Mouse (Mus musculus) hindbrain, embryonic 11.5 days (tissue): ENCODE data around the gene Adat3. TPM values are rescaled to one million over a fixed set of nuclear protein-coding genes. Genes with fewer than 3 reads are reported as not detected.
A peak's percentile ranks its signal among the peaks of the same experiment; 100 is the strongest.

Experiments
- ATAC-seq: fragments of 200-750 bp; cut with Nextera tagmentation; 2 replicates; pipeline ENCODE4 v1.8.0; 2017; ENCODE audit warnings: mild to moderate bottlenecking, moderate TSS enrichment, moderate library complexity; ENCODE audit not compliant: low FRiP score
- DNase-seq: peaks from one replicate; pipeline ENCODE4 v3.0.0-alpha.2; 2015; ENCODE audit warnings: low spot score
- H3K27ac ChIP-seq: fragments of 300-500 bp; sonication (generic); 2 replicates; pipeline ENCODE4 v1.5.1; 2014; ENCODE audit warnings: mild to moderate bottlenecking, low read depth, low read length
- H3K27me3 ChIP-seq: fragments of 300-500 bp; sonication (generic); 2 replicates; pipeline ENCODE4 v1.6.1; 2014; ENCODE audit warnings: mild to moderate bottlenecking, low read length, moderate library complexity, mixed read lengths; ENCODE audit not compliant: control insufficient read depth, insufficient read depth
- H3K36me3 ChIP-seq: fragments of 300-500 bp; sonication (generic); 2 replicates; pipeline ENCODE4 v1.6.1; 2014; ENCODE audit warnings: mild to moderate bottlenecking, low read length, moderate library complexity, mixed read lengths; ENCODE audit not compliant: control insufficient read depth, insufficient read depth
- H3K4me1 ChIP-seq: fragments of 300-500 bp; sonication (generic); replicated peaks from 2 replicates; pipeline ENCODE4 v1.6.1; 2014; ENCODE audit warnings: low read length, mixed read lengths; ENCODE audit not compliant: control insufficient read depth, insufficient read depth
- H3K4me2 ChIP-seq: fragments of 300-500 bp; sonication (generic); replicated peaks from 2 replicates; pipeline ENCODE4 v1.6.1; 2014; ENCODE audit warnings: mild to moderate bottlenecking, low read depth, low read length
- H3K4me3 ChIP-seq: fragments of 300-500 bp; sonication (generic); 2 replicates; pipeline ENCODE4 v1.5.1; 2014; ENCODE audit warnings: low read depth, low read length
- H3K9ac ChIP-seq: fragments of 300-500 bp; sonication (generic); 2 replicates; pipeline ENCODE4 v1.6.1; 2014; ENCODE audit warnings: low read depth, low read length
- H3K9me3 ChIP-seq: fragments of 300-500 bp; sonication (generic); 2 replicates; pipeline ENCODE4 v1.6.1; 2016; ENCODE audit warnings: low read length; ENCODE audit not compliant: control insufficient read depth
- WGBS: fragments of 180-500 bp; shearing (Covaris S2); extraction: QIAGEN DNeasy Blood & Tissue Kit; methylation state at CpG from one replicate; pipeline ENCODE4 v1.1.7; 2014; 5-methylcytosine and 5-hydroxymethylcytosine counted together
- polyA plus RNA-seq: library from polyadenylated mRNA; unstranded; fragments of >200 nt; fragmentation: Nextera tagmentation; extraction: Ambion mirVana; gene quantifications from 2 replicates; pipeline ENCODE4 v1.2.1, GENCODE M21; 2014

Gene Adat3
- polyA plus RNA-seq, 1 experiment from 2014 or later, result 7.4 TPM

DNA sequence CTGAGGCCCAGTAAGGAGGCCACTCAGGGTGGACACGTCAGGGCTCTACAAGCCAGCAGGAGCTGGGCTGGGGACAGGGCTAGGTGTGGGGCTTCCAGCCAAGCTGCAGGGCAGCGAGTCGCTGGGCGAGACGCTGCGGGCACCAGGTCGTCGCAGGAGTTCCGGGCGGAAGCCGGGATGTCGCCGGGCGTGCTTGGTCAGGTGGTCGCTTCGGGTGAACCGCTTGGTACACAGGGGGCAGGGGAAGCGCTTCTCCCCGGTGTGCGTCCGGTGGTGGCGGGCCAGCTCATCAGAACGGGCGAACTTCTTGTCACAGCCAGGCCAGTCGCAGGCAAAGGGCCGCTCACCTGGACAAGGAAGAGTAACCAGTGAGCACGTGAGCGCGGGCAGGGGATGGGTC lies 33.8 kb upstream of the Adat3 start:
- no peak for ATAC-seq

DNA sequence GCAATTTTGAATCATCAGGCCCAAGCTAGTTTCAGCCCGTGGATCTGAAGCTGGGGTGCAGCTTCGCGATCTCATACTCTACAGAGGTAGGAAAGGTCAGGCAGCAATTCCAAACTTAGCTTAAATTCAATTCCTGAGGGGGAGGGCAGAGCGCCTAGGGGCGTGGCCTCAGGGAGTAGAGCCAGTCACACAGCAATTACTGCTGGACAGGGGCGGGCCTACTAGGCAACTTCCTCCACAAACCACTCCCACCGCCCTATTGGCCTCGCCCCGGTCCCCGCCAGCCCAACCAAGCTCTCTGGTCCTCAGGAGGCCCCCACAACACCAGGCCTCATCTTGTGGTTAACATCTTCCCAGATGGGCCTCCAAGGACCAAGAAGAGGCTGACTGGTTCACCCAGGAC lies 33.0 kb upstream of the Adat3 start:
- no peaks in the 10 kb centered on the region for H3K27me3 ChIP-seq
- WGBS, result 34% methylated on average over 10 of the region's 10 CpGs
- H3K4me1 ChIP-seq, result peaks cover 16% of the 10 kb centered on the region
- no peak overlapping the region for H3K4me3 ChIP-seq
- no peaks in the 10 kb centered on the region for H3K36me3 ChIP-seq
- H3K27ac ChIP-seq, result no peak overlapping the region
- no peaks in the 10 kb centered on the region for H3K9me3 ChIP-seq
- ATAC-seq, result no peak
- H3K9ac ChIP-seq, result no peak overlapping the region
- H3K4me2 ChIP-seq, result no peak overlapping the region
- DNase-seq, result no peak

More for the DNA sequence above, 33.8 kb upstream of the Adat3 start:
- H3K4me2 ChIP-seq, result no peak overlapping the region
- no peaks in the 10 kb centered on the region for H3K36me3 ChIP-seq
- WGBS, result 93% methylated on average over 29 of the region's 29 CpGs
- no peaks in the 10 kb centered on the region for H3K27me3 ChIP-seq
- no peak for DNase-seq
- H3K9me3 ChIP-seq, result no peaks in the 10 kb centered on the region
- no peak overlapping the region for H3K9ac ChIP-seq
- no peak overlapping the region for H3K4me3 ChIP-seq
- no peak overlapping the region for H3K27ac ChIP-seq
- peaks cover 16% of the 10 kb centered on the region for H3K4me1 ChIP-seq

DNA sequence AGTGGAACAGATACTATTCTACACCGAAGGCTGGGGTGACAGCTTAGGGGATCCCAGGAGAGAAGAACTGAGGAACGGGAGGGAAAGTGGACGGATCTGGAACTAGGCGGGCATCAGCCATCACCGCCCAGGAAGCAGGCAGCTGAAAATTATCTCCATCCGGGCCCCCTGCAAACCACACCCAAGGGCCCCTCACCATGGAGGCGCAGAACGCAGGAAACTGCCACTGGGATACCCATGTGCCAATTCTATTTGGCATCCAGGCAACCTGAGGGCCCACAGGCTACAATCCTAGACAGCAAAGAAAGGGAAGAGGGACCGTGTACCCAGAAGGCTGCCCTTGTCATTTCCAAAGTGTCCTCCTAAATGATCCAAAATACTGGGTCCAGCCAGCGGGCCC lies 32.3 kb upstream of the Adat3 start:
- Histone ChIP-seq H3K4me2 (no peak overlapping the region), H3K4me3 (no peak overlapping the region)
- WGBS, result 90% methylated on average over 10 of the region's 10 CpGs

DNA sequence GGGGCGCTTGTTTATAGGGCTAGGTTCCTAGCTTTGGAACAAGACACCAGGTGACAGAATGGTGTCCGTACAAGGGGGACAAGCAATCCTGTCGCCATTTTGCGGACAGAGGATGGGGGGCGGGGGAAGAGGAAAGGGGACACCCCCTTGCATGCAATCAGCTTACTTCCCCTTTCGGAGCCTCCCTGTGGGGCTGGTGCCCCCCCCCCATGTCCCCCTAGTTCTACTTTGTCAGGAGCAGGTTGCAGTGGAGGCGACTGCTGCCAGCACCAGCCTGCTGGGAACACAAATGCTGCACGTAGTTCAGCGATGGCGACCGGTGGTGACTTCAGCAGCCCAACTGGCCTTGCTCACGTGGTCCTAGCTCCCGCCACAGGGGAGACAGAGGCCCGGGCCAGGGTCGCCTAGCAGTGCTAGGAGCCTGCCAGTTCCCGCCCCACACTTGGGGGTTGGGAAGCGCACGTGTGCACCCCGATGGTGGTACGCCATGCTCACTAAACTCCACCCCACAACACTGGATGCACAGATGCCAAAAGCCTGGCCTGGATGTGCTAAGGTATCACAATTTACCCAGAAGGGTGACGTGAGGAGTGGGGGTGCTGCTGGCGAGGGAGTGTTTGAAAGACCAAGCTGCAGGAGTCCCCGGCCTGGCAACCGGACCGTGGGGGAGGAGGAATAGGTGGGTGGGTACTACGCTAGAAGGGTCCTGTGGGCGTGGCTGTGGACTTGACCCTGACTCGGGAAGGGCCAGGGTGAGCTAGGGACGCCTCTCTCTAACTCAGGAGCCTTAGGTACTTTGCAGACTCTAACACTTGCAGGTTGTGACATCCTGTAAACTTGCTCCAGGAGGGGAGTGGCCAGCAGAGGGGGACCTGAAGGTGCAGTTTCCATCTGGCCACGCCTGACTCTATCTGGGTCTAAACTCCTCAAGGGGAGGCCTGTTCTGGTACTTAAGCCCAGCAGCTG lies 31.5 kb upstream of the Adat3 start:
- H3K36me3 ChIP-seq, result no peaks in the 10 kb centered on the region
- peak overlapping the region; percentile 43 for H3K9ac ChIP-seq
- DNase-seq (peak; percentile 55), ATAC-seq (0 out of 2 replicates have a peak, but pooled peaks have one; percentile 20)
- H3K4me1 ChIP-seq, result peaks cover 18% of the 10 kb centered on the region
- H3K9me3 ChIP-seq, result no peaks in the 10 kb centered on the region
- no peak overlapping the region for H3K4me3 ChIP-seq
- H3K27me3 ChIP-seq, result no peaks in the 10 kb centered on the region
- WGBS, result 23% methylated on average over 30 of the region's 30 CpGs
- H3K4me2 ChIP-seq, result peak overlapping the region; percentile 38
- peak overlapping the region; percentile 48; the same call in 1 of the 2 replicates for H3K27ac ChIP-seq

More for the DNA sequence above, 32.3 kb upstream of the Adat3 start:
- no peaks in the 10 kb centered on the region for H3K9me3 ChIP-seq
- peaks cover 16% of the 10 kb centered on the region for H3K4me1 ChIP-seq
- no peak overlapping the region; the same call in 1 of the 2 replicates for H3K9ac ChIP-seq
- no peaks in the 10 kb centered on the region for H3K27me3 ChIP-seq
- no peak for DNase-seq
- no peak overlapping the region; the same call in 1 of the 2 replicates for H3K27ac ChIP-seq
- ATAC-seq, result no peak
- H3K36me3 ChIP-seq, result no peaks in the 10 kb centered on the region

DNA sequence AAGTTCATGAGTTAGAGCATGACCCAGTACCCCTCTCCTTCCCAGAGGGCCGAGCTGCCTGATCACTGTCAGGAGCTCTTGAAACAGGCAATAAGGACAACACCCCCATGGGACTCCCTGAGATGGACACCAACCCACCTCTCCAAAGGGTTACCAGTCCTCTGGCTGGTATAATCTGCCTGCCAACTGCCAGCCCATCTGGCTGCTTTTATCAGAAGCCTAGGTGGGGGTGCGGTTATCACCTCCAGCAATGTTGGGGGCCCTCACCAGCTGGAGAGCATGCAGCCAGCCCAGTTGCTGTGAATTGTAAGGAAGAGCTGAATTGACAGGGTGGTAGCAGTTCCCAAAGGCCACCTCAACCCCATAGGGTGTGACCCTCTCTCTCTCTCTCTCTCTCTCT lies 30.2 kb upstream of the Adat3 start:
- Histone ChIP-seq H3K9ac (no peak overlapping the region), H3K36me3 (no peaks in the 10 kb centered on the region), H3K4me1 (peaks cover 18% of the 10 kb centered on the region), H3K27me3 (no peaks in the 10 kb centered on the region), H3K4me2 (no peak overlapping the region), H3K9me3 (no peaks in the 10 kb centered on the region), H3K27ac (no peak overlapping the region), H3K4me3 (no peak overlapping the region)
- WGBS, result 89% methylated on average over 2 of the region's 2 CpGs
- DNase-seq, result no peak
- no peak for ATAC-seq

DNA sequence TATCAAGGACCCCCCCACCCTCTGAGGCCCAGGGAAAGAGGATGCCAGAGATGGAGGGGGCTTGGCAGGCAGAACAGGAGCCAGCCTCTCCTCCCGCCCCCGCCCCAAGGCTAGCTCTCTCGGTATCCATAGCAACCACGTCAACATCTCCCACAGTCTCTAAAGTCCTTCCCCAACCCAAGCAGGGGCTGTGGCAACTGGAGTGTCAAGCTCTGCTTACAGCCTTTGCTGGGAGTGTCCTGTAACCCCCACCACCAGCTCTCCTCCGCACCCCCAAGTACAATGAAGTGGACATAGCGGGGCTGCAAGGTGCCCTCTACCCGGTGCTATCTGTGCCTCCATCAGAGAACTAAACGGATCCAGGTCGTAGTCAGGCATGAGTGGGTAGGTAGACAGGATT lies 28.7 kb upstream of the Adat3 start:
- no peak overlapping the region for H3K4me2 ChIP-seq
- H3K4me3 ChIP-seq, result no peak overlapping the region
- H3K27me3 ChIP-seq, result no peaks in the 10 kb centered on the region
- H3K36me3 ChIP-seq, result no peaks in the 10 kb centered on the region
- H3K9me3 ChIP-seq, result no peaks in the 10 kb centered on the region
- peaks cover 18% of the 10 kb centered on the region for H3K4me1 ChIP-seq
- WGBS, result 57% methylated on average over 9 of the region's 9 CpGs
- DNase-seq (no peak), ATAC-seq (no peak)
- no peak overlapping the region for H3K9ac ChIP-seq
- H3K27ac ChIP-seq, result no peak overlapping the region

DNA sequence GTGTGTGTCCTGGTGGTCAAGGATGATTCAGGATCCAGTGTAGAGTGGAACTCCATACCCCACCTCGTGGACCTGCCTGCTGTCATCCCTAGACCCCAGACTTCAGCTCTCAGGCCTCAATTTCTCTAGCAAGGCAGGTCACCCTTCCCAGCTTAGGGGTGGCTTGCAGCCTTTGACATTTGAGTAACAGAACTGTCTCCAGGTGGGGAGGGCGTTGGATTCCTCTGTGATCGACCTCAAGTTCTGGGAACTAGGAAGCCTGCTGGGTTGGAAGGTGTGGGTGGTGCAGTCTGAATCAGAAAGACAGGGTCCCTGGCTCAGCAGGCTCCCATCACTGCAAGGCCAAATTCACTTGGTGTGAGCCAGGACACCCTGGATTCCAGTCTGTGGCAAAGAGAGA lies 27.8 kb upstream of the Adat3 start:
- Histone ChIP-seq H3K4me2 (no peak overlapping the region), H3K27me3 (no peaks in the 10 kb centered on the region), H3K9me3 (no peaks in the 10 kb centered on the region), H3K4me1 (peaks cover 18% of the 10 kb centered on the region), H3K27ac (no peak overlapping the region), H3K9ac (no peak overlapping the region), H3K4me3 (no peak overlapping the region), H3K36me3 (no peaks in the 10 kb centered on the region)
- no peak for DNase-seq
- WGBS, result 71% methylated on average over 3 of the region's 3 CpGs
- ATAC-seq, result no peak

DNA sequence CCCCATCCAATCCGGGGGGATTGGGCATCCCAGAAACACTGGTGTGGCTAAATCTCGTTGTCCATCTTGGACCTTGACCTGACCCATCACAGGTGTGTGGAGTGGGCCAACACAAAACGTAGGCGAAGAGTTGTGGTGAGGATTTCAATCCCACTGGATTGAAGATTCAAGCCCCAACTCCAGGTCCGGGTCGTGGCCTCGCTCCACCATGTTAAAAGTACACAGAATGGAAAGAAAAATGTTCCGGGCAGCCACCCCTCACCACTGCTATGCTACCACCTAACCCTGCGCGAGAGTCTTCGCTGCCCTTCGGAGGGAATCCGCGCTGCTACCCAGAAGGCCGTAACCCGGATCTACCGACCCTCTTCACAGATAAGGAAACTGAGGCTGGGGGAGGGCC lies 26.8 kb upstream of the Adat3 start:
- H3K4me3 ChIP-seq, result peak overlapping the region; percentile 82
- no peak overlapping the region for H3K27ac ChIP-seq
- H3K9me3 ChIP-seq, result no peaks in the 10 kb centered on the region
- H3K4me1 ChIP-seq, result peaks cover 16% of the 10 kb centered on the region
- WGBS, result 14% methylated on average over 17 of the region's 17 CpGs
- H3K9ac ChIP-seq, result peak overlapping the region; percentile 60; the same call in 1 of the 2 replicates
- no peaks in the 10 kb centered on the region for H3K27me3 ChIP-seq
- DNase-seq, result no peak
- H3K36me3 ChIP-seq, result no peaks in the 10 kb centered on the region
- ATAC-seq, result no peak
- H3K4me2 ChIP-seq, result peak overlapping the region; percentile 97
